Mouse (Mus musculus) T-cell, adult 66 days (primary cell): ENCODE data around the gene Hpcal4. TPM values are rescaled to one million over a fixed set of nuclear protein-coding genes. Genes with fewer than 3 reads are reported as not detected.

Source experiments
- total RNA-seq, 2 experiments: library from RNA; stranded (reverse); gene quantifications; 3 replicates in 1 of 2; 4 replicates in 1 of 2; pipeline ENCODE4 v1.2.4; 2023

The Hpcal4 gene
- total RNA-seq, result not detected

DNA sequence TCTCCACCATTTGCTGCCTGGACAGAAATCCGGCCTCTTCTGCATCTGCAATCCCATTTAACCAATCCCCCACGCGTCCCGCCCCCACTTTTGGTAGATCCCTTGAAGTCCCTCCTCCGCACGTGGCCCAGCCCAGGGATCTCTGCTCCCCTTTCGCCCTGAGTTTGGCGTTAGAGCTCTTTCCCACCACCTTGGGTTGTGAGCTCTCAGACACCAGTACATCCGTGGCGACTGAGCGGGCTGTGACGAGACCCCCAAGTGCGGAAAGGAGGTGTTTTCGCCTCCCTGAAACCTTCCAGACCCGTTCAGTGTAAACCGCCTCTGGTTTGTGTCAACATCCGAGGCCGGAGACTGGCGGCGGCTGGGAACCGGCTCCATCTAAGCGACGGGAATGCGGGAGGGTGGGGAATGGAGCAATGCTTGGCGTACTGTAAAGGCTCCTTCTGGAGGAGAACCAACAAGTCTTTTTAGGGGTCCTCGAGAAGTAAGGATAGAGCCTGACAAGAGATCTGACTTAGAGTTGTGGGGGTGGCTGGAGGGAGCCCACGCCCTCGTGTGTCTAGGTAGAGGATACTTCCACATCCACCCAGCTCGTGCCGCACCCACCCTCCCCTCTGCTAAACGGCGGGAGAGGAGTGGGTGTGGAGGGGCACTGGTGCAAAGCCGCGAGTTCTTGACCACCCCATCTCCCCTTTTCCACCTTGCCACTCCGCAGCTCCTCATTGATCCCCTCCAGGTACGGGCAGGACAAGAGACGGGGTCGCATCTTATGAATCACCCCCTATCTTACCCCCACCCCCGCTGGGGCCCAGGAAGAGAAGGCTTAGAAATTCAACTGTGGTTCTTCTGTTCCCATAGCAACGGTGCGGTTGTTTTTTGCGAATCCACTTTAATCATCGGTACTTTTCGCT lies at the start of gene Hpcal4:
Gene Hpcal4 (plus strand): TSS at position 900 of the 911 bp plus-strand sequence.

DNA sequence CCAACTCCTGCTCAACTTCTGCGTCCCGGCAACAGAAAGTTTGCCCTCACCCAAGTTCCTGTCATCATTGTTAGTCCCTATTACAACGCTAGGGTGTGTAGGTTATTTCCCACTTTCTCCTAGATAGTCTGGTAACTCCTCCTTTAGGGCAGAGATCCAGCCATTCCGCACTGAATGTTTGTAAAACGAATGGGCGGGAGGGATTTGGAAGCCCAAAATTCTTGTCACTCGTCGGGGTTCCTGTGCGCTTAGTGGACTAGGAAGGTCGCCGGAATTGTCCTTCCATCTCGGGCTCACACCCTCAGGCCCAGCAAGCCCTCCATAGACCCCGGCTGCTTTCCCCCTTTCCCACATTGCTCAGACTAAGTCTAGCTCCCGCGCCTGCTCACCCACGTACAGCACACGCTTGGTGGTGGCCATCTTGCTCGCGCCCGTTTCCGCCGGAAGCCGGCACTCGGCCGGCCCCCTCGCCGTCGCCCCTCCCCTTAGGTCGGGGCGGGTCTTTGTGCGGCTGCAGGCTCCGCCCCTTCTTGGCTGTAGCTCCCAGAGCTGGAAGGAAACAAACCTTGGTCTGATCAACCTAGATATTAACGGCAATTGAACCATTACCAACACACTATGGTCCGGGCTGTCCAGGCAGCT lies 43.4 kb upstream of the Hpcal4 start, which contains the start of gene Ppie:
Gene Ppie (minus strand): TSS at position 439 of the 642 bp plus-strand sequence.

DNA sequence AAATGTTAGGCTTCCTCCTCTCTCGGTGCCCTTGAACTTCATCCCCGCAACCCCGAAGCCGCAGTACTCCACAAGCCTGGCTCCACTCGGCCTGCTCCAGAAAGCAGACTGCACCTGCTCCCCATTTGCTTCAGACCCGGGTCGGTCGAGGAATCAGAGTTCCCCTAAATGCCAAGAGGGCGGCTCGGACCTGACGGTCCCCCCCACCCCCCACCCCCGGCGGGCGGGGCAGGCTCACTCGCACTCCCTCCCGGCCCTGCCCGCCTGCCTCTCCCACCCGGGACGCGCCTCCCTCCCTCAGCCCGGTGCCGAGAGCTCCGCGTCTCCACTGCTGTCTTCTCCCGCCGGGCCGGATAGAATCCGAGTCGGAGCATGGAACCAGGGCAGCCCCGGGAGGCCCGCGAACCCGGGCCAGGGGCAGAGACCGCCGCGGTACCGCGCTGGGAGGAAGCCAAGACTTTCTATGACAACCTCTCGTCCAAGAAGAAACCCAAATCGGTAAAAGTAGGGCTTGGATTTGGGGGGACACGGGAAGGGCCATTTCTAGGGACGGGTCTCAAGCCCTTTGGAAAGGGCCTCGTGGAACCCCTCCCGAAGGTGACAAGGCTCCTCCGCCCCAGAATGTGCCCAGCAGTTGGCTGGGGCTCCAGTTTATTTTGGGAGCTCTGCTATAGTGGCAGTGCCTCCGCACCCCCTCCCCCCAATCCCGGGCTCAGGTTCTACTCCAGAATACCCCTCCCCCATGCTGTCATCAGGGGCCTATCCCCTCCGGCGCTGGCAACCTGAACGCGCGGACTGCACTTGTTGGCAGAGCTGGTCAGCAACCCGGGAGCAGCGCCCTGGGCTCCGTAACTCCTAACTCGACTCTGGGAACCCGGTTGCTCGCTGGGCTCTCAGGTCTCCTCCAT lies 18.4 kb downstream of the Hpcal4 start, which contains the start of gene Nt5c1a:
Gene Nt5c1a (plus strand): TSS at position 319 of the 908 bp plus-strand sequence.

DNA sequence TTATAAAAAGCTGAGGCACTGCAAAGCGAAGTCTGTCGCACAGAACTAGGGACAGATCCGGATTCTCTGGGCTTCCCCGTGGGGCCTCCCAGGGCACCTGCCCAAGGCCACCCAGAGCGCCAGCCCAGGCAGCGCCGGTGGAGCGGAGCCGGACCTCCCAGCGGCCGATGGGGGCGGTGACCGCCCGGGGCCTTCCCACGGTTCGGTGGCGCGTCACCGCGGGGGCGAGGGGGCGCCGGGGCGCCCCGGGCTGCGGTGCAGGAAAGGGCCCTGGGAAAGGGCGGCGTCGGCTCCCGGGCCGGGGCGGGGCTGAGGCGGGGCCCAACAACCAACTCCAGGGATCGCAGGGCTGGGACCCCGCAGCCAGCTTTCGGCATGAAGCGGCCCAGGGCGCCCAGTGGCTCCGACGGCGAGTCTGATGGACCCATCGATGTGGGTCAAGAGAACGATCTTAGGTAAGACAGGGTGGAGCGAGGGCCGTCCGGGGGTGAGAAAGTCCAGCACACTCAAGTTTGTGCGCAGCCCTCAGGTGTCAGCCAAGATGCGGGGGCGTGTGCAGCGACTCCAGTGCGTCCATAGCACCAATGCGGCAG lies 50.6 kb downstream of the Hpcal4 start, which contains the start of gene Heyl:
Gene Heyl (plus strand): TSS at position 65 of the 593 bp plus-strand sequence.

Other genes with a start within 250 kb of the Hpcal4 start
- gene Mfsd2a, start 222.0 kb upstream of the Hpcal4 start, total RNA-seq, result 1 to 10 TPM in 1 of 2 experiments, under 1 TPM in 1; 0.30 to 2.6 TPM
- 1 to 10 TPM in 1 of 2 experiments, under 1 TPM in 1; 0.62 to 1.1 TPM for gene Mycl, start 187.6 kb upstream of the Hpcal4 start, total RNA-seq
- gene Trit1, start 166.6 kb upstream of the Hpcal4 start, total RNA-seq, result 10 to 100 TPM; 12.1 to 16.5 TPM
- gene Bmp8b, start 78.1 kb upstream of the Hpcal4 start, total RNA-seq, result not detected
- not detected for gene Oxct2b, start 67.0 kb upstream of the Hpcal4 start, total RNA-seq
- gene Ppie, start 43.3 kb upstream of the Hpcal4 start, total RNA-seq, result 10 to 100 TPM; 62.0 to 68.1 TPM
- not detected for gene Nt5c1a, start 18.3 kb downstream of the Hpcal4 start, total RNA-seq
- gene Heyl, start 50.3 kb downstream of the Hpcal4 start, total RNA-seq, result under 1 TPM in 1 of 2 experiments, not detected in 1; 0.23 TPM
- gene Pabpc4, start 79.1 kb downstream of the Hpcal4 start, total RNA-seq, result 10 to 100 TPM; 76.6 to 80.7 TPM
- not detected for gene Oxct2a, start 140.4 kb downstream of the Hpcal4 start, total RNA-seq
- gene Bmp8a, start 160.0 kb downstream of the Hpcal4 start, total RNA-seq, result under 1 TPM; 0.23 to 0.30 TPM